Mouse (Mus musculus) intestine, embryonic 14.5 days (tissue): ENCODE measurements around the gene Synrg. TPM values are rescaled to one million over a fixed set of nuclear protein-coding genes. Genes with fewer than 3 reads are reported as not detected.

Experiments used
- ATAC-seq: fragments of 200-750 bp; cut with Nextera tagmentation; replicated peaks from 2 replicates; pipeline ENCODE4 v1.8.0; 2017; ENCODE audit warnings: low read depth, moderate number of reproducible peaks, moderate TSS enrichment, moderate library complexity; ENCODE audit not compliant: low FRiP score, low TSS enrichment
- DNase-seq: peaks from one replicate; pipeline ENCODE4 v3.0.0-alpha.2; 2018; ENCODE audit warnings: low spot score
- H3K27ac ChIP-seq: fragments of 300-500 bp; sonication (generic); 2 replicates; pipeline ENCODE4 v1.5.1; 2014; ENCODE audit warnings: low read depth, mild to moderate bottlenecking, control low read depth
- H3K27me3 ChIP-seq: fragments of 300-500 bp; sonication (generic); replicated peaks from 2 replicates; pipeline ENCODE4 v1.6.1; 2014; ENCODE audit warnings: low read length, control low read depth; ENCODE audit not compliant: control insufficient read depth, insufficient read depth
- H3K36me3 ChIP-seq: fragments of 300-500 bp; sonication (generic); 2 replicates; pipeline ENCODE4 v1.6.1; 2014; ENCODE audit warnings: low read length, control low read depth; ENCODE audit not compliant: control insufficient read depth, insufficient read depth
- H3K4me1 ChIP-seq: fragments of 300-500 bp; sonication (generic); replicated peaks from 2 replicates; pipeline ENCODE4 v1.6.1; 2014; ENCODE audit warnings: low read length, control low read depth, mixed read lengths; ENCODE audit not compliant: control insufficient read depth, insufficient read depth
- H3K4me2 ChIP-seq: fragments of 300-500 bp; sonication (generic); 2 replicates; pipeline ENCODE4 v1.6.1; 2014; ENCODE audit warnings: low read length
- H3K4me3 ChIP-seq: fragments of 300-500 bp; sonication (generic); 2 replicates; pipeline ENCODE4 v1.5.1; 2014; ENCODE audit warnings: low read depth, low read length, control low read depth, mixed read lengths
- H3K9ac ChIP-seq: fragments of 300-500 bp; sonication (generic); 2 replicates; pipeline ENCODE4 v1.6.1; 2014; ENCODE audit warnings: mild to moderate bottlenecking, low read length
- H3K9me3 ChIP-seq: fragments of 300-500 bp; sonication (generic); 2 replicates; pipeline ENCODE4 v1.6.1; 2016; ENCODE audit warnings: low read length, control low read depth; ENCODE audit not compliant: control insufficient read depth
- WGBS: fragments of 180-500 bp; shearing (Covaris S2); extraction: QIAGEN DNeasy Blood & Tissue Kit; methylation state at CpG from one replicate; pipeline ENCODE4 v1.1.7; 2014; 5-methylcytosine and 5-hydroxymethylcytosine counted together
- polyA plus RNA-seq: library from polyadenylated mRNA; unstranded; fragments of >200 nt; fragmentation: Nextera tagmentation; extraction: Ambion mirVana; gene quantifications from 2 replicates; pipeline ENCODE4 v1.2.1, GENCODE M21; 2014

Gene Synrg
- polyA plus RNA-seq, 1 experiment from 2014 or later, result 10.9 TPM

- H3K36me3 ChIP-seq, result peaks cover 61% of the 10 kb centered on the region
These were observed 117.7 kb downstream of the Synrg start for GRCm38 (mm10) chr11:84081901-84082300.

GRCm38 (mm10) chr11:84090572-84090971 lies 126.3 kb downstream of the Synrg start:
- Histone ChIP-seq H3K36me3 (peaks cover 82% of the 10 kb centered on the region), H3K4me2 (no peak overlapping the region)
- WGBS, result 90% methylated on average over 8 of the region's 8 CpGs

More at GRCm38 (mm10) chr11:84081901-84082300, 117.7 kb downstream of the Synrg start:
- H3K27me3 ChIP-seq, result no peaks in the 10 kb centered on the region
- no peaks in the 10 kb centered on the region for H3K9me3 ChIP-seq
- 94% methylated on average over 5 of the region's 5 CpGs for WGBS
- no peak overlapping the region for H3K4me3 ChIP-seq
- H3K9ac ChIP-seq, result no peak overlapping the region
- H3K27ac ChIP-seq, result no peak overlapping the region
- H3K4me2 ChIP-seq, result no peak overlapping the region
- DNase-seq (no peak), ATAC-seq (no peak)
- H3K4me1 ChIP-seq, result no peaks in the 10 kb centered on the region

More at GRCm38 (mm10) chr11:84090572-84090971, 126.3 kb downstream of the Synrg start:
- H3K27me3 ChIP-seq, result no peaks in the 10 kb centered on the region
- DNase-seq (no peak), ATAC-seq (no peak)
- H3K27ac ChIP-seq, result no peak overlapping the region
- no peaks in the 10 kb centered on the region for H3K9me3 ChIP-seq
- H3K4me1 ChIP-seq, result no peaks in the 10 kb centered on the region
- no peak overlapping the region for H3K4me3 ChIP-seq
- no peak overlapping the region for H3K9ac ChIP-seq

Other genes with a start within 250 kb of the Synrg start
- gene Wfdc21, start 217.5 kb upstream of the Synrg start, polyA plus RNA-seq, result 0.65 TPM in 1 of 2 replicates, not detected in the other
- 24.0 and 28.4 TPM in 2 replicates for gene Heatr6, start 210.7 kb upstream of the Synrg start, polyA plus RNA-seq
- 11.5 and 15.1 TPM in 2 replicates for gene Hnf1b, start 114.4 kb upstream of the Synrg start, polyA plus RNA-seq
- 35.5 and 35.6 TPM in 2 replicates for gene Ddx52, start 22.4 kb upstream of the Synrg start, polyA plus RNA-seq
- 16.0 and 20.6 TPM in 2 replicates for gene Dusp14, start 104.8 kb downstream of the Synrg start, polyA plus RNA-seq
- 31.8 and 35.3 TPM in 2 replicates for gene Tada2a, start 165.2 kb downstream of the Synrg start, polyA plus RNA-seq
- gene Acaca, start 165.2 kb downstream of the Synrg start, polyA plus RNA-seq, result 23.6 and 25.8 TPM in 2 replicates
- gene Gm11437, start 203.0 kb downstream of the Synrg start, polyA plus RNA-seq, result 0.15 TPM in 2 replicates